Mouse (Mus musculus) MEL (cell line): ENCODE data around the gene Klc1. TPM values are rescaled to one million over a fixed set of nuclear protein-coding genes. Genes with fewer than 3 reads are reported as not detected.

Source experiments
- DNase-seq: peaks from one replicate; pipeline ENCODE4 v3.0.0; 2011; ENCODE audit warnings: low read depth, low spot score
- H3K27ac ChIP-seq: 2 replicates; pipeline ENCODE4 v1.5.1; 2012; ENCODE audit warnings: low read depth, mild to moderate bottlenecking, control low read depth, low read length, moderate library complexity; ENCODE audit not compliant: control insufficient read depth
- H3K27me3 ChIP-seq, 2 experiments: fragments of 150-350 bp in 1 of 2; sonication (generic) in 1 of 2; 2 replicates each; pipeline ENCODE4 v1.6.1; 2012; ENCODE audit warnings: low read length in 2 of 2, mild to moderate bottlenecking in 2 of 2, improper control_type of control experiment in 1 of 2, moderate library complexity in 1 of 2; ENCODE audit not compliant: insufficient read depth in 2 of 2, control insufficient read depth in 1 of 2
- H3K36me3 ChIP-seq, 2 experiments: 2 replicates each; pipeline ENCODE4 v1.6.1; 2012 to 2014; ENCODE audit warnings: low read length in 2 of 2, improper control_type of control experiment in 1 of 2, inconsistent platforms in 1 of 2, mild to moderate bottlenecking in 1 of 2; ENCODE audit not compliant: insufficient read depth in 2 of 2, control insufficient read depth in 1 of 2
- H3K4me1 ChIP-seq, 2 experiments: fragments of 150-350 bp in 1 of 2; sonication (generic) in 1 of 2; 2 replicates each; pipeline ENCODE4 v1.6.1; 2012; ENCODE audit warnings: low read length in 2 of 2, improper control_type of control experiment in 1 of 2, mild to moderate bottlenecking in 1 of 2; ENCODE audit not compliant: insufficient read depth in 2 of 2, control insufficient read depth in 1 of 2
- H3K4me3 ChIP-seq, 2 experiments: fragments of 150-350 bp in 1 of 2; sonication (generic) in 1 of 2; 2 replicates each; pipeline ENCODE4 v1.5.1; 2012; ENCODE audit warnings: low read depth in 2 of 2, low read length in 2 of 2, mild to moderate bottlenecking in 2 of 2, moderate library complexity in 2 of 2, control low read depth in 1 of 2, improper control_type of control experiment in 1 of 2; ENCODE audit not compliant: control insufficient read depth in 1 of 2, insufficient read depth in 1 of 2
- H3K79me2 ChIP-seq: 2 replicates; pipeline ENCODE4 v1.6.1; 2012; ENCODE audit warnings: mild to moderate bottlenecking, low read length, moderate library complexity; ENCODE audit not compliant: control insufficient read depth, poor library complexity, insufficient read depth
- H3K9ac ChIP-seq: 2 replicates; pipeline ENCODE4 v1.6.1; 2012; ENCODE audit warnings: low read depth, mild to moderate bottlenecking, control low read depth, low read length, moderate library complexity; ENCODE audit not compliant: control insufficient read depth, poor library complexity, severe bottlenecking
- H3K9me3 ChIP-seq: fragments of 150-350 bp; sonication (generic); replicated peaks from 2 replicates; pipeline ENCODE4 v1.6.1; 2012; ENCODE audit warnings: mild to moderate bottlenecking, low read length, improper control_type of control experiment, moderate library complexity; ENCODE audit not compliant: insufficient read depth
- BHLHE40 ChIP-seq: IDR thresholded peaks from 2 replicates; pipeline ENCODE4 v1.6.1; 2012; ENCODE audit warnings: low read depth, mild to moderate bottlenecking, inconsistent platforms, low read length, improper control_type of control experiment, borderline replicate concordance
- CTCF ChIP-seq, 3 experiments: IDR thresholded peaks in 2 of 3; conservative IDR thresholded peaks in 1 of 3; 2 replicates each; pipeline ENCODE4 v1.5.1; 2011 to 2012; ENCODE audit warnings: low read length in 3 of 3, low read depth in 2 of 3, mild to moderate bottlenecking in 2 of 3, improper control_type of control experiment in 1 of 3, inconsistent platforms in 1 of 3, mixed read lengths in 1 of 3, moderate library complexity in 1 of 3; ENCODE audit not compliant: control insufficient read depth in 1 of 3, insufficient read depth in 1 of 3, poor library complexity in 1 of 3, severe bottlenecking in 1 of 3
- ELF1 ChIP-seq: IDR thresholded peaks from 2 replicates; pipeline ENCODE4 v1.6.1; 2014; ENCODE audit warnings: low read depth, mild to moderate bottlenecking, inconsistent platforms, low read length, improper control_type of control experiment, moderate library complexity
- JUND ChIP-seq: IDR thresholded peaks from 2 replicates; pipeline ENCODE4 v1.6.1; 2011; ENCODE audit warnings: low read depth, mild to moderate bottlenecking, improper control_type of control experiment, low read length
- KAT2A ChIP-seq: conservative IDR thresholded peaks from 2 replicates; pipeline ENCODE4 v1.6.1; 2012; ENCODE audit warnings: low read depth, low read length, improper control_type of control experiment, inconsistent platforms
- MAX ChIP-seq: IDR thresholded peaks from 2 replicates; pipeline ENCODE4 v1.6.1; 2011; ENCODE audit warnings: low read length, improper control_type of control experiment
- MAZ ChIP-seq: IDR thresholded peaks from 2 replicates; pipeline ENCODE4 v1.6.1; 2012; ENCODE audit warnings: low read depth, mild to moderate bottlenecking, inconsistent platforms, low read length, improper control_type of control experiment
- MEF2A ChIP-seq: IDR thresholded peaks from 2 replicates; pipeline ENCODE4 v1.6.1; 2014; ENCODE audit warnings: low read depth, mild to moderate bottlenecking, inconsistent platforms, low read length, improper control_type of control experiment; ENCODE audit not compliant: poor library complexity, insufficient replicate concordance, severe bottlenecking; ENCODE audit errors: extremely low read depth
- MXI1 ChIP-seq: IDR thresholded peaks from 2 replicates; pipeline ENCODE4 v1.6.1; 2011; ENCODE audit warnings: mild to moderate bottlenecking, low read depth, low read length, improper control_type of control experiment
- MYB ChIP-seq: IDR thresholded peaks from 2 replicates; pipeline ENCODE4 v1.6.1; 2011; ENCODE audit warnings: mild to moderate bottlenecking, low read depth, low read length, improper control_type of control experiment
- NELFE ChIP-seq: IDR thresholded peaks from 2 replicates; pipeline ENCODE4 v1.6.1; 2011; ENCODE audit warnings: low read depth, low read length, improper control_type of control experiment
- NRF1 ChIP-seq: IDR thresholded peaks from 2 replicates; pipeline ENCODE4 v1.6.1; 2014; ENCODE audit warnings: low read depth, mild to moderate bottlenecking, inconsistent platforms, low read length, improper control_type of control experiment, moderate library complexity; ENCODE audit not compliant: poor library complexity, insufficient read depth, severe bottlenecking
- POLR2AphosphoS5 ChIP-seq: IDR thresholded peaks from 2 replicates; pipeline ENCODE4 v1.6.1; 2012; ENCODE audit warnings: low read depth, borderline replicate concordance, mild to moderate bottlenecking, inconsistent platforms, low read length, moderate library complexity, mixed read lengths
- RAD21 ChIP-seq: IDR thresholded peaks from 2 replicates; pipeline ENCODE4 v1.6.1; 2011; ENCODE audit warnings: mild to moderate bottlenecking, low read depth, low read length, improper control_type of control experiment
- SIN3A ChIP-seq: IDR thresholded peaks from 2 replicates; pipeline ENCODE4 v1.6.1; 2012; ENCODE audit warnings: low read length, improper control_type of control experiment, inconsistent platforms
- SMC3 ChIP-seq: IDR thresholded peaks from 2 replicates; pipeline ENCODE4 v1.6.1; 2011; ENCODE audit warnings: low read depth, low read length, improper control_type of control experiment
- TCF12 ChIP-seq: IDR thresholded peaks from 2 replicates; pipeline ENCODE4 v1.6.1; 2014; ENCODE audit warnings: low read depth, mild to moderate bottlenecking, inconsistent platforms, low read length, improper control_type of control experiment, moderate library complexity
- UBTF ChIP-seq: IDR thresholded peaks from 2 replicates; pipeline ENCODE4 v1.6.1; 2012; ENCODE audit warnings: low read depth, mild to moderate bottlenecking, inconsistent platforms, low read length, improper control_type of control experiment, moderate library complexity, borderline replicate concordance; ENCODE audit not compliant: insufficient read depth
- USF1 ChIP-seq: IDR thresholded peaks from 2 replicates; pipeline ENCODE4 v1.6.1; 2014; ENCODE audit warnings: low read depth, mild to moderate bottlenecking, inconsistent platforms, low read length, improper control_type of control experiment, moderate library complexity
- polyA plus RNA-seq, 2 experiments: library from polyadenylated mRNA; stranded (reverse) in 1 of 2; unstranded in 1 of 2; fragments of >175 nt in 1 of 2; fragments of >200 nt in 1 of 2; gene quantifications; 2 replicates each; pipeline versions ENCODE4 v1.2.1 to v1.2.4; 2012; ENCODE audit warnings: low replicate concordance in 2 of 2, low read depth in 1 of 2; ENCODE audit not compliant: insufficient read length in 2 of 2, insufficient read depth in 1 of 2, missing spikeins in 1 of 2
- total RNA-seq: library from RNA; depleted of rRNA; stranded (reverse); fragments of 300-350 nt; gene quantifications from 2 replicates; pipeline ENCODE4 v1.2.3, GENCODE M21; 2012

The Klc1 gene
- total and polyA plus RNA-seq, 3 experiments, result 30.7 to 60.4 TPM; not detected in 1

DNA sequence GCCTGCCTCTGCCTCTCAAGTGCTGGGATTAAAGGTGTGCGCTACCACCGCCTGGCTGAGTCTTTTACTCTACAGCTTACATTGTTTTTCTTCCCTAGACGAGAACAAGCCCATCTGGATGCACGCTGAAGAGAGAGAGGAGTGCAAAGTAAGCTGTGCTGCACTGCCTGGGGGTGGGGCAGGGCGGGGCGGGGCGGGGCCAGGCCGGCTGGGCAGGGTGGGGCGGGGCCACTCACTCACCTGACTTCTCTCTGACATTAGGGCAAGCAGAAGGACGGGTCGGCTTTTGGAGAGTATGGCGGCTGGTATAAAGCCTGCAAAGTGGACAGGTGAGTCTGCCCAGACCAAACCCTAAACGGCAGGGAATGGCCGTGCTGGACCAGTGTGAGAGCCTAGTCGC lies 26.5 kb downstream of the Klc1 start:
- Histone ChIP-seq H3K9ac (no peak overlapping the region), H3K9me3 (no peaks in the 10 kb centered on the region), H3K79me2 (no peaks in the 10 kb centered on the region), H3K4me1 (no peaks in the 10 kb centered on the region), H3K36me3 (peaks cover 0 to 4% of the 10 kb centered on the region in 2 experiments; a peak in 2 of 4 replicates), H3K27ac (no peak overlapping the region), H3K27me3 (no peaks in the 10 kb centered on the region), H3K4me3 (no peak overlapping the region)
- DNase-seq, result no peak
- TF ChIP-seq NELFE (no peak), MAX (no peak), RAD21 (no peak), TCF12 (no peak), USF1 (no peak), SMC3 (no peak), MYB (no peak), MXI1 (no peak), NRF1 (no peak), ELF1 (no peak), CTCF (IDR thresholded peaks at IDR 0.05 in 2 of 3, conservative IDR thresholded peaks at IDR 0.05 in 1 of 3; ENCODE audit: control insufficient read depth in 1 of 3, insufficient read depth in 1 of 3, low read depth in 2 of 3, low read length in 3 of 3, poor library complexity in 1 of 3, severe bottlenecking in 1 of 3) (no peak), BHLHE40 (no peak), MEF2A (no peak), POLR2AphosphoS5 (no peak), MAZ (no peak), KAT2A (no peak), JUND (no peak)

- no peak for DNase-seq
- Histone ChIP-seq H3K36me3 (peaks cover 0 to 6% of the 10 kb centered on the region in 2 experiments; a peak in 2 of 4 replicates), H3K27me3 (no peaks in the 10 kb centered on the region)
- TF ChIP-seq SIN3A, result no peak
- TF ChIP-seq TCF12, result no peak
- TF ChIP-seq KAT2A, result no peak
- no peak for TF ChIP-seq USF1
- TF ChIP-seq MEF2A, result no peak
- no peak for TF ChIP-seq UBTF
- TF ChIP-seq SMC3, result no peak
- TF ChIP-seq, all 39 proteins: peak for 0
- H3K4me1 ChIP-seq, result no peaks in the 10 kb centered on the region
- no peaks in the 10 kb centered on the region for H3K9me3 ChIP-seq
- no peak overlapping the region for H3K4me3 ChIP-seq
- no peak overlapping the region for H3K27ac ChIP-seq
- H3K79me2 ChIP-seq, result no peaks in the 10 kb centered on the region
- H3K9ac ChIP-seq, result no peak overlapping the region
These were observed 28.4 kb downstream of the Klc1 start for GRCm38 (mm10) chr12:111787015-111787414.
